Mouse (Mus musculus): ENCODE measurements around the gene Snx13.

Snx13 gene

DNA sequence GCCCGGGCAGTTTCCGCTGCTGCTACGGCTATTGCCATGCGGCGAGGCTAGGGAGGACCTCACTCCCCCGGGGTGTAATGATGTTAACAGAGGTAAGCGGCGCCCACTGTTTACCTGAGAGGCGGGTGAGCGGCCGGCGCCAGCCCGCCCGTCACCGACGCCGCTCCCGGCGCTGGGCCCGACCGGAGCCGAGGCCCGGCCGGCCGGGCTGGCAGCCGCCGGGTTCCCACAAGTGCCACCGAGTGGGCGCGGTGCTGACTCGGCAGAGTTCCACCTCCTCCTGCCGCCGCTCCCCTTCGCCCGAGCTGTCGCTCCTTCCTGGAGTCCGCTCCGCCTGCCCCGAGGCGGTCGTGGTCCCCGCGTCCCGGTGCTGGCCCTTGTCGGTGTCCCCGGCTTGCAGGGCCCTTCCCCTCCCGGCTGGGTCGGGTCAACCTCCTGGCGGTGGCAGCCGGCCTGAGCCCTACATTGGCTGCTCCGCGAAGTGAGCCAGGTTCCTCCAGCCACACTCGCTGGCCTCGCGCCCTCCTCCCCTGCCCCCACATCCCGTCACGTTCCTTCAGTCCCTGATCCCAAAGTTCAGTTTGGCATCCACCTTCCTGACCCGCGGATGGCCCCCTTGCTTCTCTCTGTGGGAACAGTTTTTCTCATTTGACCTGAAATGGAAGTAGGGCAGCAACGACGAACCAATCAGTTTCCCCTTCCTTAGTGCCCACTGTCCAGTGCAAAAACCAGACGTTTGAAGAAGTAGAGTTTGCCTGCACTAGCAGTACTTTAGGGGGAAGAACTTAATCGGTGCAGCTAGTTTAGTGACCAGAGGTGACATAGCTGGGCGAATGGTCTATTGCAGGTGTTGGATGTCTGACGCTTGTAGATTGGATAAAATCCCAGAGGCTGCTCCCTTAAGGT is 587 bp downstream of the Snx13 start:
- peak; percentile 35 for DNase-seq (ENCODE audit: low spot score)

GRCm38 (mm10) chr12:35048891-35049290 is 1.9 kb downstream of the Snx13 start:
- DNase-seq (ENCODE audit: low spot score), result no peak

DNA sequence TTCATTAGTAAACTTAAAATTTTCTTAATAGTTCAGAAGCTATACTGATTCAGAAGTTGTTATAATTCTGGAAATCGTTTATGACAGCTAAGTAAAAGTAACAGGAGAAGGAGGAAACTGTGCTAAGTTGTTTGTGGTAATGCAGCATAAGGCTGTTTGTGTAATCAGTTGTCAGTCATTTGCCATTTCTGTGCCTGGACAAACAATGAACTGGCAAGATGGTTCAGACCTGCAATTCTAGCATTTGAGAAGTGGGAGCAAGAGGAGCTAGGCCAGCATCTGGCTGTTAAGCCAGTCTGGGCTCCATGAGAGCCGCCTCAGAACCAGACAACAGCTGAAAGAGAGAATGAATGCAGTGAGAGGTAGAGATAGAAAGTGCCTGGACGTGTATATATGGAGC is 3.5 kb downstream of the Snx13 start:
- no peak for DNase-seq (ENCODE audit: low spot score)

- DNase-seq (ENCODE audit: low spot score), result no peak
These were observed 4.2 kb downstream of the Snx13 start for GRCm38 (mm10) chr12:35050964-35051758.

DNA sequence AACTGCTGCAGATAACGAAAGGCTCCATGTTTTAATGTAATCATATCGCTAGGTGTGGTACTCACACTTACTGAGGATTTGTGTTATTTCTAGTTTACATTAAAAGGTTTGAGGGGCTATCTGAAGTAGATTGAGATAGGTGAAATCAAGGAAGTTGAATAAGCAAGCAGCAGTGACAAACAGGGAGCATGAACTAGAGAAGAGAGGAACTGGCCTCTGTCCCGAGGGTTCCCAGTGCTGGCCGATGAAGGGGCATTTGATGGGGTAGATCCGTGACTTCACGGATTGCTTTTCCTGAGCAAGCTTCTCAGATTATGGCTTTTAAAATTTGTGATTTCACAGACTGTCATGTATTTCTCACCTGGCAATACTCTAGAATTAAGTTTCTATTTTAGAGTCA is 7.4 kb downstream of the Snx13 start:
- DNase-seq (ENCODE audit: low spot score), result no peak

DNA sequence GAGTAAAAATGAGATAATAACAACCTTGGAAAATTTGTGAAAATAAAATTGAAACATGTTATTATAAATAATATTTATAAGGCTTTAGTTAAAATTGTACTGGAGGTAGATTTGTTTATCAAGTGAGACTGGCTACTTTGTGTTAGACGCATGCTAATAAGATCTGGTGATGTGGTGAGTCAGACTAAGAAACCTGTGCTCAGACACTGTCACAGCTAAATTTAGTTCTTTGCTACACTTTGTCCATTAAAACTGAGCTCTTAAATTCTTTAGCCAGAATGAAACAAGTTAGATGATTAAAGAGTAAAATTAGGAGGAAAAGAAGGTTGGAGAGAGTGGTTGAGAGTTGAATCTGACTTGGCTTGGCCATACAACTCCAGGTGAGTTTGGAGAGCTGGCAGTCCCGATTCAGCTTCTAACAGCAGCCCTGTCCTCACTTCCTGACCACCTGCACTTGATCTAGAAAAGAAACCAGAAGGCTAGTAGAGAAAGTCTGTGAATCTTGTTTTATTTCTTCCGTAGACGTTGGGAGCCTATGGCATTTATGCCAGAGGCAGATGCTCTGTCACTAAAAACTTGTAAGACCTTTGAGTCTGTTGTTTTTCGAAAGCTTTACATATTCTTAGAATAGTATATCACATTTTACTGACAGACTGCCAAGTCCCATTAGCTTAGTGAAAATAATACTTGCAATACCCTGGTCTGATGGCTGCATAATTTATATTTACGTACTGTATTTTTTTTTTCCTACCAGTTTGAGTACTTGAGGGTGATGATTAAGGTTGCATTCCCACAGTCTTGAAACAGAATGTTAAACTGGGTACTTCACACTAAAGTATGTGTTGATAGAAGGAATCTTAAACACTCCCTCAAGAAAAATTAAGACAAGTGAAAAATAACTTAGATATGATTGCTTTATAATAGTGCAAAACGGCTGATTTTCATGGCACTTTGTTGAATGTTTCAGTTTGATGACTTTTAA is 8.4 kb downstream of the Snx13 start:
- no peak for DNase-seq (ENCODE audit: low spot score)

- DNase-seq (ENCODE audit: low spot score), result no peak
These were observed 16.9 kb downstream of the Snx13 start for GRCm38 (mm10) chr12:35063697-35064468.

- DNase-seq (ENCODE audit: low spot score), result no peak
These were observed 20.6 kb downstream of the Snx13 start for GRCm38 (mm10) chr12:35067621-35068020.

GRCm38 (mm10) chr12:35071336-35071735 is 24.4 kb downstream of the Snx13 start:
- DNase-seq (ENCODE audit: low spot score), result no peak

DNA sequence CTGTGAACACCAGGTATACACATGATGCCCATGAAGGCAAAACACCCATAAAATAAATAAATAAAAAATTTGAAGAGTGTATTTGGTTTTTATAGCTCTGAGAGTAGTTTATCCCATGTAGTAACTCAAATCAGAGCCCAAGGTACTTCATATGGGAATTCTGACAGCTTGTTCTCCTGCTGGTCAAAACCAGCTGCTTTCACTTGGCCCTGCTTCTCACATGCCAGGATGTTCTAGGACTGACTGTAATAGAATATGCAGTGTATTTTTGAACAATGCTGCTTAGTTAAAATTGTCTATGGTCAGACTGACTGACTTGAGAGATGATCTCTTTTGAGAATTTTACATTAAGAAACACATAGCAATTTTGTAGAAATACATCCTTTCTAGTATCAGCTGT is 25.2 kb downstream of the Snx13 start:
- no peak for DNase-seq (ENCODE audit: low spot score)

GRCm38 (mm10) chr12:35075993-35076392 is 29.0 kb downstream of the Snx13 start:
- no peak for DNase-seq (ENCODE audit: low spot score)

GRCm38 (mm10) chr12:35123549-35123948 is 76.6 kb downstream of the Snx13 start:
- no peak for DNase-seq (ENCODE audit: low spot score)

- no peak for DNase-seq (ENCODE audit: low spot score)
These were observed 106.2 kb downstream of the Snx13 start for GRCm38 (mm10) chr12:35153186-35153585.

GRCm38 (mm10) chr12:35154149-35154548 is 107.2 kb downstream of the Snx13 start:
- no peak for DNase-seq (ENCODE audit: low spot score)

DNA sequence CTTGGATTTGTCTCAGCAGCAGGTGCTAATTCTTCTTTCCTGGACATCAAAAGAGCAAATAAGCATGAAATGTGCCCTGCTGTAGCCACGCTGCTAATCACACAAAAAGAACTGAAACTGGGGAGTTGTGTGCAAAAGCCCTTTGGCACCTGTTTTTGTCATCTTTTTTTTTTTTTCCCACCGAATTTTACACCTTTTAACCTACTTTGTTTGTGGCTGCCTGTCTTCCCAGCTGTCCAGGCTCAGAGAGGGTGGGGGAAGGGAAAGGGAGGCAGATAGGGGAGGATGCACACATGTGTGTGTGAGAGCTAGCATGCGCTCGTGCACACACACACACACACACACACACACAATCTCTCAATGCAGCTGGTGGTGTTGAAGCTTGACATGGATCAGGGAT is 110.3 kb downstream of the Snx13 start:
- DNase-seq (ENCODE audit: low spot score), result no peak

DNA sequence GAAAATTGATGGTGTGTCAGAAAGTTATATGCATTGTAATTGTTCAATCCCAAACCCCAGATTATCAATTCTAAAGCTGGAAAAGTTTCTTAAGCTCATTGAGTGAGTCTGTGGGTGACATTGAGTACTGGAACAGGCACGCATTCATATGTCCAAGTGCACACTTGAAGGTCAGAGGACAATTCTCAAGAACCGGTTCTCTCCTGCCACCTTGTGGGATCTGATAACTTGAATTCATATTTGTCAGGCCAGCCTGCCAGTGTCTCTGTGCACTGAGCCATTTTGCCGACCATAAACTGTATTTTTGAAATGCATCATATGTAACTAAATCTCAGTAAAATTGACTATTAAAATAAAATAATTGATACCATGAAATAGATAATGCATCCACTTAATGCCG is 114.7 kb downstream of the Snx13 start:
- no peak for DNase-seq (ENCODE audit: low spot score)

- no peak for DNase-seq (ENCODE audit: low spot score)
These were observed 123.3 kb downstream of the Snx13 start for GRCm38 (mm10) chr12:35170275-35170674.

DNA sequence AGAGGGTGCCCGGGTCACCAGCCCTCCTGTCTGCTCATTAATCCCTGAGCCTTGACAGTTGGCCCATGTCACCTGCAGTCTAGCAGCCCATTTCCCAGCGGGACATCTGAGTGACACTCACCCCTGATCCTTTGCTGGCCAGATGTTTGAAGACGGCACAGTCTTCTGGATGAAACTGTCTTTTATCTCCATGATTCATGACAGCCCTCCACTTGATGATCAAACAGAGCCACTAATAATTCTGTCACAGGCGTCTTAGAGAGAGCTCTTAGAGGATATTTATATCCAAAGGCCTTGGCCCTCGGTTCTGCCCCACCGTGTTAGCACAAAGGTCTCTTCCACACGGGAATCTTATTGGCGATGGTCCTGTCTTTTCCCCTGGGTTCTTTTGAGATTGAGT is 129.0 kb downstream of the Snx13 start:
- DNase-seq (ENCODE audit: low spot score), result no peak

DNA sequence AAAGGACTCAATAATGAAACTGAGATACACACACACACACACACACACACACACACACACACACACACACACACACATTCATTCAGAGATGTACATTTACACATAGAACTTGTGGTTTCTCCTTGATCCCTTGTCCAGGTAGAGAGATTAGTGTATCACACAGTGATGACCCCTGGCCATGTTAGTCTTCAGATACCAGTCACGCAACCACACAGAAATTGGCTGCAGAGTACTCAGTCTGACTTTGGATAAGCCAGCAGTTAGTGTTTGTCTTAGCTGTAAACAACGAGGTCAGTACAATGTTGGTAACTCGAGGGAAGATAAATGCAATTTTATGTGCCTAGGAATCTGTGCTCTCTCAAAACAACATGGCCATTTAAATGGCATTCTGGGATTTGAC is 129.6 kb downstream of the Snx13 start:
- no peak for DNase-seq (ENCODE audit: low spot score)

GRCm38 (mm10) chr12:35182675-35183074 is 135.7 kb downstream of the Snx13 start:
- DNase-seq (ENCODE audit: low spot score), result peak; percentile 56

GRCm38 (mm10) chr12:35184261-35184660 is 137.3 kb downstream of the Snx13 start:
- DNase-seq (ENCODE audit: low spot score), result no peak
